Mouse (Mus musculus) spleen, adult 2 months (tissue): ENCODE data around the gene Mrpl16.

Source experiments
- CTCF ChIP-seq: fragments of 200-500 bp; IDR thresholded peaks from 2 replicates; pipeline ENCODE4 v1.5.1; 2011; ENCODE audit warnings: mild to moderate bottlenecking, inconsistent platforms; ENCODE audit not compliant: insufficient read depth, insufficient read length, insufficient replicate concordance; ENCODE audit errors: extremely low read depth
- POLR2A ChIP-seq: fragments of 200-500 bp; IDR thresholded peaks from 2 replicates; pipeline ENCODE4 v1.6.1; 2011; ENCODE audit warnings: low read depth, low read length, inconsistent platforms

DNA sequence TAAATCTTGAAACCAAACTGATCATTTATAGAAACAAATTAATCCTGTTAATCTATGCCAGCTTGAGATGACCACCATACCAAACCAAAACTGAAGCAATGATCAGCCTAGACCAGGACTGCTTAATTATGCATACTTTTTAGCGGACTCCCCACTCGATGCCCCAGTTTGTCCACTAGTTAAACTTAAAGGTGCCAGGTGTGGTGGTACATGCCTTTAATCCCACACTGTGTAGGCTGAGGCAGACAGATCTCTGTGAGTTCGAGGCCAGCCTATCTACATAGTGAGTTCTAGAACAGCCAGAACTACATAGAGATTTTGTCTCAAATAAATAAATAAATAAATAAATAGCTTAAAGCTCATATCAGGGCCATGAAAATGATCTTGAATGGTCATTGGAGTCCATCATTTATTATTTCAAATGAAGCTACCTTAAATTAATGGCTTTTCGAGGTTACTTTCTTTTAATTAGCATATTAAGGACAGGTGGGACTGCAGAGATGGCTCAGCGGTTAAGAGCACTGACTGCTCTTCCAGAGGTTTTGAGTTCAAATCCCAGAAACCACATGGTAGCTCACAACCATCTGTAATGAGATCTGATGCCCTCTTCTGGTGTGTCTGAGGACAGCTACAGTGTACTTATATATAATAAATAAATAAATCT, 802 bp upstream of the Mrpl16 start:
- TF ChIP-seq CTCF (no peak), POLR2A (no peak)
